Mouse (Mus musculus) E14TG2a.4 (cell line): Measurements from ENCODE around the gene Rgs19.

Source experiments
- CTCF ChIP-seq: conservative IDR thresholded peaks from 2 replicates; pipeline ENCODE4 v1.5.1; 2014; ENCODE audit warnings: low read length
- NANOG ChIP-seq: IDR thresholded peaks from 2 replicates; pipeline ENCODE4 v1.6.1; 2014; ENCODE audit warnings: borderline replicate concordance, low read length, mixed read lengths

DNA sequence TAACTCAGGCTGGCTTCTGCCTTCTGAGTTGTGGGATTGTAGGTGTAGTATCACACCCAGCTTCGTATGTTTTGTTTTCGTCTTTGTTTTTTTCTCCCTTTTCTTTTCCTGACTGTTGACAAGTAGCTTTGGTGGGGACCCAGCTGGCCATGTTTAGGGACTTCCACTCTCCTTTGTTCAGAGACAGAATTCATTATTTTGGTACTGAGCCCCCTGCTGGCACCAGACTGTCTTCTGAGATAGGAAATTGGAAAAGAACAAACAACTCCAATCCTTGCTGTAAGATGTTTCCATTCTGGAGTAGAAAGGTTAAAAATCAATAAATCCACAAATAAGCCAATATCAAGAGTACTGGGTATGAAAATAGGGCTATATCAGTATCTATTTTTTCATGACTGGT is 17.4 kb downstream of the Rgs19 start:
- TF ChIP-seq CTCF, result no peak
- TF ChIP-seq NANOG, result no peak
